Mouse (Mus musculus): Measurements from ENCODE around the gene Tsku. TPM values are rescaled to one million over a fixed set of nuclear protein-coding genes. Genes with fewer than 3 reads are reported as not detected.

The Tsku gene
- polyA plus RNA-seq, 1 experiment from 2014 or later, result 12.7 TPM

DNA sequence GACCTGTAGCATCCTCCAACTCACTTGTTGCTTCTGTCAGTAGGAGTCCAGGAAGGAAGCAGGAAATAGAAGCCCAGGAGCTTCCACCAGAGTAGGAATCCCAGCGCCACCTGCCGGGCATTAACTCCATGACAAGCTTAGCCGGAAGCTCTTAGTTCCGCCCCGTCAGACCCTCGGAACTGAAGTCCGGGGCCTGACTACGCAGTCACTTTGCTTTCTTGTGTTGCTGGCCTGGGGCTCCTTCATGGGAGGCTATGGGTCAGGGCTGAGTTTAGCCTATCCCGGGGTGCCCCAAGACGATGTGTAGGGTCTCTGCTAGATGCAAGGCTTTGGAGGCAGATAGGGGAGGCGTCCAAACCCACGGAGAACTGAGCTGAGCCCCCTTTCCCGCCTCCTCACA is 19.7 kb downstream of the Tsku start:
- WGBS, result 4% methylated on average over 13 of the region's 13 CpGs
- Histone ChIP-seq H3K4me3 (ENCODE audit: low read length) (peak overlapping the region; percentile 20), H3K27me3 (ENCODE audit: control insufficient read depth, insufficient read depth, low read length) (peaks cover 3% of the 10 kb centered on the region; the same call in 1 of the 2 replicates), H3K27ac (ENCODE audit: low read depth, low read length) (no peak overlapping the region), H3K9me3 (ENCODE audit: control insufficient read depth, low read length) (no peaks in the 10 kb centered on the region), H3K36me3 (ENCODE audit: control insufficient read depth, insufficient read depth, low read length) (no peaks in the 10 kb centered on the region), H3K9ac (ENCODE audit: low read depth, low read length) (peak overlapping the region; percentile 40; the same call in 1 of the 2 replicates), H3K4me2 (replicated peaks; ENCODE audit: low read depth, low read length) (peak overlapping the region; percentile 42), H3K4me1 (ENCODE audit: control insufficient read depth, insufficient read depth, low read length) (no peaks in the 10 kb centered on the region)
- ATAC-seq (ENCODE audit: low FRiP score, low TSS enrichment), result peak; percentile 78

DNA sequence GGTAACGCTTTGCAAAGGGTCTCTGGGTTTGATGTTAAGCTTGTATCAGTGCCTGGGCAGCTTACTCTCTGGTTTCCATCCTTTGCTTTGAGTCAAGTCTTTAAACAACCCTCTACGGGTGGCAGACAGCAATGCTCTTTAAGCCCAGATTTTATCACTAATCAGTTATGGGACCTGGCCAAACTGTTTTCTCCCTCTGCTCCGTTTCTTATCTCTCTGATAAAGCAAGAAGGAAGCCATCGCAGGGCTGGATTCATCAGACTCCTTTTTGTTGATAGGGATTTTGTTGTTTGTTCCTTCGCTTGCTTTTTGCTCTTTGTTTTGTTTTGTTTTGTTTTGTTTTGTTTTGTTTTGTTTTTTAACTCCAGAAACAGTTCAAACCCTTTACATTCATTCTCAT is 20.8 kb downstream of the Tsku start:
- H3K27ac ChIP-seq (ENCODE audit: low read depth, low read length), result no peak overlapping the region
- H3K4me1 ChIP-seq (ENCODE audit: control insufficient read depth, insufficient read depth, low read length), result no peaks in the 10 kb centered on the region
- no peak overlapping the region for H3K4me2 ChIP-seq (replicated peaks; ENCODE audit: low read depth, low read length)
- H3K4me3 ChIP-seq (ENCODE audit: low read length), result no peak overlapping the region
- WGBS, result 61% methylated on average over 5 of the region's 5 CpGs
- no peak for ATAC-seq (ENCODE audit: low FRiP score, low TSS enrichment)
- no peaks in the 10 kb centered on the region for H3K9me3 ChIP-seq (ENCODE audit: control insufficient read depth, low read length)
- no peak overlapping the region for H3K9ac ChIP-seq (ENCODE audit: low read depth, low read length)
- H3K27me3 ChIP-seq (ENCODE audit: control insufficient read depth, insufficient read depth, low read length), result peaks cover 3% of the 10 kb centered on the region; the same call in 1 of the 2 replicates
- H3K36me3 ChIP-seq (ENCODE audit: control insufficient read depth, insufficient read depth, low read length), result no peaks in the 10 kb centered on the region

DNA sequence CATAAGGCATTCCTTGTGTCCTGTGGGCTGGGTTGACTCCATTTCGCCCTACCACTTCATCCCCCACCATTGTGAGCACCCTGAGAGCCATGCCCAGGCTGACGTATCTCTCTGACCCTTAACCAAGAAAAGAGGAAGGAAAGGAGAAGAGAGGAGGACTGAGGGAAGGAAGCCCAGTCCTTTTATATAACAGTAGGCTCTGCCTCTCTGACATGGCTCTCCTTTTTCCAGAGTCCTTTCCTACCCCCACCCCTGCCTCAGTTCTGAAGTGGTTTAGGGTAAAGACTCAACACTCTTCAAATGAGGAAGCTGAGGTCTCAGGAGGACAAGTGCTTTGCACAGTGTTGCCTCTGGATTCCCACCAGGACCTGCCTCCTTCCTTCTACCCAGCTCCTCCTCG is 27.1 kb downstream of the Tsku start:
- H3K27ac ChIP-seq (ENCODE audit: low read depth, low read length), result no peak overlapping the region
- no peak overlapping the region; the same call in 1 of the 2 replicates for H3K9ac ChIP-seq (ENCODE audit: low read depth, low read length)
- H3K9me3 ChIP-seq (ENCODE audit: control insufficient read depth, low read length), result no peaks in the 10 kb centered on the region
- WGBS, result 88% methylated on average over 3 of the region's 3 CpGs
- H3K4me1 ChIP-seq (ENCODE audit: control insufficient read depth, insufficient read depth, low read length), result peaks cover 4% of the 10 kb centered on the region; the same call in 1 of the 2 replicates
- H3K27me3 ChIP-seq (ENCODE audit: control insufficient read depth, insufficient read depth, low read length), result no peaks in the 10 kb centered on the region
- H3K4me2 ChIP-seq (replicated peaks; ENCODE audit: low read depth, low read length), result no peak overlapping the region
- H3K4me3 ChIP-seq (ENCODE audit: low read length), result no peak overlapping the region
- H3K36me3 ChIP-seq (ENCODE audit: control insufficient read depth, insufficient read depth, low read length), result no peaks in the 10 kb centered on the region
- ATAC-seq (ENCODE audit: low FRiP score, low TSS enrichment), result no peak

DNA sequence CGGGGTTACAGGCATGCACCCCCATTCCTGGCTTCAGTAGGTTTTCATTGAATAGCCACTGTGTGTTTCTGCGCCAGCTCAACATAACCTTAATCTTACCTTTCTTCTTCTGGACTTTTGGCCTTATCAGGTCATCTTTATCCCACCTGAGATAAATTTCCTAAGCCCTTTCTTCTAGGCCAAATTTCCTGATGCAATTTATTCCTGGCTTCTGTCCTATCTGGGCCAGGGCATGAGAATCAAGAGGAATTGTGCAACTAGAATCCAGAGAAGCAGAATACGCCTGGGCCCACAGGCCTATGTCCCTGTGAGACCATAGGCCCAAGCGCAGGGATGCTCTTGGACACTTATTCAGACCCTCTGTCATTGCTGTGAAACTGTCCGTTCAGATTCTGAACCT is 27.6 kb downstream of the Tsku start:
- Histone ChIP-seq H3K4me3 (ENCODE audit: low read length) (no peak overlapping the region), H3K27ac (ENCODE audit: low read depth, low read length) (no peak overlapping the region), H3K36me3 (ENCODE audit: control insufficient read depth, insufficient read depth, low read length) (no peaks in the 10 kb centered on the region), H3K9me3 (ENCODE audit: control insufficient read depth, low read length) (no peaks in the 10 kb centered on the region), H3K27me3 (ENCODE audit: control insufficient read depth, insufficient read depth, low read length) (no peaks in the 10 kb centered on the region), H3K9ac (ENCODE audit: low read depth, low read length) (no peak overlapping the region), H3K4me2 (replicated peaks; ENCODE audit: low read depth, low read length) (no peak overlapping the region), H3K4me1 (ENCODE audit: control insufficient read depth, insufficient read depth, low read length) (peaks cover 4% of the 10 kb centered on the region; the same call in 1 of the 2 replicates)
- ATAC-seq (ENCODE audit: low FRiP score, low TSS enrichment), result no peak
- 97% methylated on average over 5 of the region's 5 CpGs for WGBS

DNA sequence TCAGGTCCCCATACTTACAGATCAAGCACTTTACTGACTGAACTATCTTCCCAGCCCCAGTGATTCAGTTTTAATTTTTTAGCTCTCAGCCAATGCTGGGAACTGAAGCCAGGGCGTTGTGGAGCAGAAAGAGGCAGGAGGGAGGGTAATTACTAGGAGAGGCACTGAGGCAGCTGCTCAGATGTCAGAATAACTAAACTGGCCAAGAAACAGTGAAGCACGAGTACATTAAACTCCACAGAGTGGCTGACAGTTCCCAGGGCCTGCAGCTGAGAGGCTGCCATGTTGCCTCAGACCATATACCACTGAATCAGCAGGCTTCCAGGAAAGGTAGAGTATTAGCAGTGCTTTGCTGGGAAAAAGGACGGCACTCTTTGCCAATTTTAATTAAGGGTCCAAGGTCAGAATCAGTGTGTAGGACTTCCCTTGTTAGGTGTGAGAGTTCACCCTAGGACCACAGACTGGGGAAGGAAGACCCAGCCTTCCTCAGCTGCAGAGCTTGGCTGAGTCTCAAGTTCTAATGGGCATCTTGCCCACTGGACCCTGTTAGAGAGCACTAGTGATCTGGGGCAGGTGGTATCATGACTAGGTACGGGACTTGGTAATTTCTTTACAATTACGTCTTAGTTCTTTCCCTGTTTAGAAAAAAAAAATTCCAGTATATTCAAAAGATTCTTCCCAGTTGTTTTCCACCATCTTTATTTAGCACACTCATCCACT is 28.3 kb downstream of the Tsku start:
- 51% methylated on average over 5 of the region's 5 CpGs for WGBS
- peaks cover 4% of the 10 kb centered on the region; the same call in 1 of the 2 replicates for H3K4me1 ChIP-seq (ENCODE audit: control insufficient read depth, insufficient read depth, low read length)
- ATAC-seq (ENCODE audit: low FRiP score, low TSS enrichment), result no peak; the same call in 1 of the 2 replicates
- H3K27me3 ChIP-seq (ENCODE audit: control insufficient read depth, insufficient read depth, low read length), result no peaks in the 10 kb centered on the region
- H3K4me3 ChIP-seq (ENCODE audit: low read length), result no peak overlapping the region
- no peak overlapping the region for H3K27ac ChIP-seq (ENCODE audit: low read depth, low read length)
- no peaks in the 10 kb centered on the region for H3K36me3 ChIP-seq (ENCODE audit: control insufficient read depth, insufficient read depth, low read length)
- no peak overlapping the region for H3K4me2 ChIP-seq (replicated peaks; ENCODE audit: low read depth, low read length)
- no peaks in the 10 kb centered on the region for H3K9me3 ChIP-seq (ENCODE audit: control insufficient read depth, low read length)
- H3K9ac ChIP-seq (ENCODE audit: low read depth, low read length), result no peak overlapping the region

DNA sequence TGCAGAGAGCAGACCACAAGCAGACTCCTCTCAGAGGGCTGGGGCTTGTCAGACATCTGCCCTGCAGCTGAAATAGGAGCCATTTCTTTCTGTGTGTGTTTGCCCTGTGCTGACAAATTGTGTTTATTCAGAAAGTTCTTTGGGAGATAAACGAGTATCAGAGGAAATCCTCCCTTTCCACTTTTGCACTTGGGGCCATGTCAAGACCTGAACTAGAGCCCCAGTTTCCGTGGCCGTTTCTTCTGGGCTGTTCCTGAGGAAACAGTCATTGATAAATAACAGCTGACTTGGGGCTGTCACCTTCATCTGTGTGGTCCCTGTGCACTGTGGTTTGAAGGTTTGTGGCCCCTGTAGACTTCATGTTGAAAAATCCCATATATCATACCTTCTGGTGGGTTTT is 29.2 kb downstream of the Tsku start:
- Histone ChIP-seq H3K36me3 (ENCODE audit: control insufficient read depth, insufficient read depth, low read length) (no peaks in the 10 kb centered on the region), H3K4me3 (ENCODE audit: low read length) (no peak overlapping the region), H3K27ac (ENCODE audit: low read depth, low read length) (no peak overlapping the region), H3K4me1 (ENCODE audit: control insufficient read depth, insufficient read depth, low read length) (peaks cover 4% of the 10 kb centered on the region; the same call in 1 of the 2 replicates), H3K9me3 (ENCODE audit: control insufficient read depth, low read length) (no peaks in the 10 kb centered on the region), H3K9ac (ENCODE audit: low read depth, low read length) (no peak overlapping the region), H3K27me3 (ENCODE audit: control insufficient read depth, insufficient read depth, low read length) (no peaks in the 10 kb centered on the region), H3K4me2 (replicated peaks; ENCODE audit: low read depth, low read length) (no peak overlapping the region)
- WGBS, result 18% methylated on average over 3 of the region's 3 CpGs
- peak; percentile 22; the same call in 1 of the 2 replicates for ATAC-seq (ENCODE audit: low FRiP score, low TSS enrichment)

DNA sequence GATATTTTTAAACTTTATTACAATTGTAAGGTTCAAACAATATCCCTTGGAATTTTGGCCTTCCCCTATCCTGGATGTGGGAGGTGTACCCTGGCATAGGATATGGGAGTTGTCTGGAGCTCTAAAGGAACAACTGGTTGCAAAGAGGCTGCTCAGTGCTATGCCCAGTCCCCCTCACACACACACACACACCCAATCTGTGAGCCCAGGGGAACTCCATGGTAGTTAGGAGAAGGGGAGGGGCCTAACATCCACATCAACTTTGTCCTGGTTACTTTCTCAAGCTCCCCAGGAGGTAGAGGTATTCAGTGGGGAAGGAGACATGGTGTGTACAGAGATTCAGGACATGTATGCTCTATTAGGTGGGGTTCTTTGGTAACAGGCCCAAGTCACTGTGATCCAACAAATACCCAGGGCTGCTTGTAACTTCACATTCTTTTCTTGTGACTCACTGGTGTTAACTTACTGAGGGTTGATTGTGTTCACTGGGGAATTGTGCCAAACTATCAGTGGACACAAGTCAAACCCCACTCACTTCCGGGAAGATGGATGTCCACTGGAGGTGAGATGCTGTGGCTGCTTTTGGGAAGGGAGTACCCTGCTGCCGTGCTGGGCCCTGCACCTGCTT is 30.6 kb downstream of the Tsku start:
- H3K27ac ChIP-seq (ENCODE audit: low read depth, low read length), result no peak overlapping the region
- no peak for ATAC-seq (ENCODE audit: low FRiP score, low TSS enrichment)
- H3K4me3 ChIP-seq (ENCODE audit: low read length), result no peak overlapping the region
- H3K4me2 ChIP-seq (replicated peaks; ENCODE audit: low read depth, low read length), result no peak overlapping the region
- H3K4me1 ChIP-seq (ENCODE audit: control insufficient read depth, insufficient read depth, low read length), result peaks cover 4% of the 10 kb centered on the region; the same call in 1 of the 2 replicates
- no peaks in the 10 kb centered on the region for H3K9me3 ChIP-seq (ENCODE audit: control insufficient read depth, low read length)
- no peak overlapping the region for H3K9ac ChIP-seq (ENCODE audit: low read depth, low read length)
- WGBS, result 56% methylated on average over 2 of the region's 2 CpGs
- no peaks in the 10 kb centered on the region for H3K36me3 ChIP-seq (ENCODE audit: control insufficient read depth, insufficient read depth, low read length)
- no peaks in the 10 kb centered on the region for H3K27me3 ChIP-seq (ENCODE audit: control insufficient read depth, insufficient read depth, low read length)

DNA sequence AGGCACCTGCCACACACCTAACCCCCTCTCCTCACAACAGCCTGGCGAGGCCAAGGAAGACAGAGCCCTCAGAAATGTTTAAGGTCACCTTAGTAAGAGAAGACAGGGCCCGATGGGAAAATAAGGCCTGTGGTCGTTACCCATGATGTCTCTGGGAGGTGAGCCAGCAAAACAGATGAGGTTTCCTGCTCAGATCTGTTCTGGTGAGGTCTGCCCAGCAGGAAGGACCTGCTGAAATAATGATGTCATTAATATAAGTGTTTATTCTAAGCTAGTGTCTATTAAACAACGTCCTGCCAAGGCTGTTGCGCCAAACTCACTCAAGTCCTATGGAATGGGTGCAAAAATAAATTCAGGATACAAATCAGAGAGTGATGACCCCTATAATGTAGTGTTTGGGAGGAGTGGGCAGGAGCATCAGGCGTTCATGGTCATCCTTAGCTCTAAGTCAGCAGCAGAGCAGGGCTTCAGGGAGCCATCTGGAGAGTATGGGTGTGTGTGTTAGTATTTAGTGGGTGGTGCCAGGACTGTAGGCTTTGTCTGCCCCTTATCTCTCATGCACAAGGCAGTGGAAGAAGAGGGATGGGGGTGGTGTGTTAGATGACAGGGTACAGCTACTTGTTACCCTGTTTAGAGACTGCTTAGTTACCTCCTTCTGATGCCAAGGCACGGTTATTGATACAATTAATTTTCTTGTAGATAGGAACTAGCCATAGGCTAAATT is 31.3 kb downstream of the Tsku start:
- Histone ChIP-seq H3K4me2 (replicated peaks; ENCODE audit: low read depth, low read length) (no peak overlapping the region), H3K4me1 (ENCODE audit: control insufficient read depth, insufficient read depth, low read length) (peaks cover 4% of the 10 kb centered on the region; the same call in 1 of the 2 replicates), H3K9ac (ENCODE audit: low read depth, low read length) (no peak overlapping the region), H3K27ac (ENCODE audit: low read depth, low read length) (no peak overlapping the region), H3K4me3 (ENCODE audit: low read length) (no peak overlapping the region), H3K36me3 (ENCODE audit: control insufficient read depth, insufficient read depth, low read length) (no peaks in the 10 kb centered on the region), H3K27me3 (ENCODE audit: control insufficient read depth, insufficient read depth, low read length) (no peaks in the 10 kb centered on the region), H3K9me3 (ENCODE audit: control insufficient read depth, low read length) (no peaks in the 10 kb centered on the region)
- no peak for ATAC-seq (ENCODE audit: low FRiP score, low TSS enrichment)
- WGBS, result 82% methylated on average over 7 of the region's 7 CpGs

All from kidney, embryonic 14.5 days (tissue).